Mouse (Mus musculus) cerebellum, adult 9-11 months (tissue): ENCODE data around the gene Ptprm.

Experiments used
- DNase-seq: peaks from one replicate; pipeline ENCODE4 v3.0.0; 2022

The Ptprm gene

DNA sequence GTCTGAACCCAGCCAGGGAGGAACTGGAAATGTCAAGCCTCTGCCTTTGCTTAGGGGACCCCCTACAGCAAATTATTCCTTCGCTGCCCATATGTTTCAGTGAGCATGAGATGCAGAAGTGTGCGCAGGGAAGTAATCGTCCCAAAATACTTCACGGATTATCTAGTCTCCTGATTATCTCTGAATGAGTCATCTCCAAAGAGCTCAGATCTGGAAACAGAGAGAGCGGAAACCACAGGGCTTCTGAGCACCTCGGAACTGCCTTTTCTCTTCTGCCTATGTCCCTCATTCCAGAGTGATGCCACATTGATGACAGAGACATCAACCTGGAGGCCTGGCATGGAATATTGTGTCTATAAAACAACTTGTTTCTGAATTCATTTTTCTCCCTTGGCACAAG is 11.3 kb downstream of the Ptprm start:
- no peak for DNase-seq

DNA sequence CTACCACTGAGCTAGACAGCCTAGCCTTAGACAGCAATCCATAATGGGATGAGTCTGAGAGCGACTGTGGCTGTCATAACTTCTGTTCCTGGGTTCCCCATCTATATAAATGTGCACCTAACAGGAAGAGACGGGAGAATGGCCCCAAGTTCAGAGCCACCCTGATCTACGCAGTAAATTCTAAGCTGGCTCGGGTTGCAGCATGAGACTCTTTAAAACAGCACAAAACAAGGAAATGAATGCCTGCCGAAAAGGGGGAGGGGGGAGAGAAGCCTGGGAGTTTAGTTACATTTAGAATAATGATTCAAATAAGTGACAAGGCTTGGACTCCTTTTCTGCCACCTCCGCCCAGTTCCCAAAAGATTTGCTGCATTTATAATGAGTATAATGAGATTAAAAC is 13.9 kb downstream of the Ptprm start:
- DNase-seq: no peak

DNA sequence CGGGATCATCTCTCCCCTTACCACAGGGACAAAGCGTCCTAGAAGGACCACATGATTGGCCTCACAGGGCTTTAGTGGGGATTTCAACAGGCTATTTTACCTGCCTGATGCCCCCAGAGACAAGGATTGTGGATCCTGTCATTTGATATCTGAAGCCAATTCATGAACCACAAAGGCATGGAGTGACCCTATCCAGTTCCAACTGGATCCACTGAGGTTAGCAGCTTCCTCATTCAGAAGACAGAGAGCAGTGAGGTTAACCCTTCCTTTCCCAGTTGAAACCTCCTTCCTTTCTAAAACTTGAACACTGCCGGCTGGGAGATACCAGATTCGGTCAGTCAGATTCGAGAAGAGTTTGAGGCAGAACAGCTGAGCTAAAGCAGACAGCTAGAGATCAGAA is 14.7 kb downstream of the Ptprm start:
- no peak for DNase-seq

DNA sequence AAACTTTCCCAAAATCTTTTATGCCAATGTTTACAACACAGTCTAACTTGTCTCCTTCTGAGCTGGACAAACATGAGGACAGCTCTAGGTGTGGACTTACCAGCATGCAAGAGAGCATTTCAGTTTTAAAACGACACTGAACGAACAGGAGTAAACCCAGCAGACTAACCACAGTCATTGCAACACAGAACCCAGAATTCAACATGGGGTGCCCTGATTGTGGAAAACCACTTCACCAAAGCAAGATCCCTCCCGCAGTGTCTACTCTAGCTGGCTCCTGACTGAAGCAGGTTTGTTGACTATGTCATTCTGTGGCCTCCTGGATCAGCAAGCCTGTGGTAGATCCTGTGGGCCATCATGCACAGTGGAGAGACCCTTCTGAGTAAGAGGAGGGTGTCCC is 19.9 kb downstream of the Ptprm start:
- no peak for DNase-seq

DNA sequence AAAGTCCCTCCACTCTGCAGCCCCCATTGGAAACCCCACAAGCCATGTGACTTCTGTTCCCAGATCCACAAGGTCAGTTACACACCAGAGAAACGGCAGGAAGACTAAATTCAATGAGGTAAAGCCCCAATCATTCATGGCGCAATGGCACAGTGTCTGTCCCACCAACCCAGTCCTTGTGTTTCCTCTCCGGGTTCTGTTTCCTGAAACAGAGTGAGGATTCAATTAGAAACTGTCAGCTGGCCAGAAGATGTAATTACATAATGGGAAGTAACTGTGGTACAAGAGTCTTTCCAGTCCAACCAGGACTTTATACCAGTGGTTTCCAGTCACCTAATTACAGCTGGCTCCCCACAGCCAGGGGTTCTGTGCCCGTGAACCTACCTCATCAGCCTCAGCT is 24.8 kb downstream of the Ptprm start:
- DNase-seq: no peak

DNA sequence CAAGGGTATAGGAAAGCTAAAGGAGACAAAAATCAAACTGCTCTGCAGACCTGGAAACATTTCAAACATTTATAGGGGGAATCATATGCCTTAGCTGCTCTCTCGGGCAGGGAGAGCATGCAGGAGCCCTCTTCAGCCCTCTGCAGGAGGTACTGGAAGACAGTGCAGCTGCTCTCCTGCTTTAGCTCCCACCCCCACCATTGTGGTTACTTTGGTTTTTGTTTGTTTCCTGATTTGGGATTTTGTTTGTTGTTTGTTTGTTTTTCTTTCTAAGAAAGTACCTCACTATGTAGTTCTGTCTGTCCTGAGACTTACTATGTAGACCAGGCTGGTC is 29.8 kb downstream of the Ptprm start:
- DNase-seq: no peak

DNA sequence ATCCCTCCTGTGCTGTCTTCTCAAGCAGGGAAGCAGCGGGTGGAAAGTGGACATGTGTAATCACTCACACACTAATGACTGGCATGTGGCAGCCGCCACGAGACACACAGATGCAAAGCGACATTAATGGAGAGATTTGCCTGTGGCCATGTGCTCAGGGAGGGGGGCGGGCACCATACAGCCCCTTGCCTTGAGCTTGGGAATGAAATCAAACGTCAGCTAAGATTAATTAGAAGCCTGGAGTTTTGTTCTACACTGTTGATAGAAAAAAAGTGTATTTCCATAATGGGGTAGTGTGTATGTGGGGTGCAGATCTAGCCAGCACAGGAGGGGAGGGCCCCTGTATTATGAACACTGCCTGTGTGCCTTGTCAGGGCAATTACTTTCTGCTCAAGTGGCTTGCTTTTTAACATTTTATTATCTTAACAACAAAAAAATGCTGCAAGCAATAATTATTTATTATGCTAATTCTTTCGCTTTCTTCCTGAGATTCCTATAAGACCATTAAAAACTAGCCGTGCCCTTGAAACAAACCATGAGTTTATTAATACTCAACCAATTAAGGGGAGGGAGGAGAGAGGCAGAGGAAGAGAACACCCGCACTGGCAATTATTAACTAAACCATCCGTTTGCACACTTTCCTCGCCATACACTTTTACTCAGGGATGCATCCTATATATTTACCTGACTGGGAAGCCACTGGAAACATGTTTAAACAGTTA is 30.3 kb downstream of the Ptprm start:
- no peak for DNase-seq

DNA sequence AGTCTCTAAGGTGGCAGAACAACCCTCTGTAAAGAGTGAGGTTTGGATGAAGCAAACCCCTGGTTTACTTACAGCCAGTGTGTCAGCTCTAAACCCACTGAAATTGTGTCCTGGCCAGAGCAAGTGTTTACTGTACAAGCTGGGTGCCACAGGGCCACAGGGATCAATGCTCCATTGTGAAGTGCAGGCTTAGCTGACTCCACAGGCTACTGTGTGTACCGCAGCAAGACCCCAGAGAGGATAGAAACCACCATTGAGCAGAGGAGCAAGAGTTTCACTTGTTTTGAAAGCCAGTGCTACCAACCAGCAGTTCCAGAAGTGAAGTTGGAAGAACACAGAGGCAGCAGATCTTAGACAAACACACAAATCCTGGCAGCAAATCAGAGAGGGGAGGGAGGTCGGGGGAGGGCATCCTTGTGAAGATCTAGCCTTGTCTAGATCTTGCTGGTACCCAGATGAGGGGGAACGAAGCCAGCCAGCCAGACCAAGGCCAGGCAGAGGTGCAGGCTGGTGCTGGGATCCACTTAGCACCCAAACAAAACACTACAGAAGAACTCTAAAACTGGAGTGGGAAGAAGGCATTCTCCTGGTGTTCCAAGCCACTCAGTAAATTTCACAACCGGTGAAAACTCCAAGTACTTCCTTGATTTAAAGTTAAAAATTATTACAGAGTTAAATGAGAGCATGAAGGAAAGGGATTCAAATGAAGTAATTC is 39.6 kb downstream of the Ptprm start:
- DNase-seq: peak; percentile 6

DNA sequence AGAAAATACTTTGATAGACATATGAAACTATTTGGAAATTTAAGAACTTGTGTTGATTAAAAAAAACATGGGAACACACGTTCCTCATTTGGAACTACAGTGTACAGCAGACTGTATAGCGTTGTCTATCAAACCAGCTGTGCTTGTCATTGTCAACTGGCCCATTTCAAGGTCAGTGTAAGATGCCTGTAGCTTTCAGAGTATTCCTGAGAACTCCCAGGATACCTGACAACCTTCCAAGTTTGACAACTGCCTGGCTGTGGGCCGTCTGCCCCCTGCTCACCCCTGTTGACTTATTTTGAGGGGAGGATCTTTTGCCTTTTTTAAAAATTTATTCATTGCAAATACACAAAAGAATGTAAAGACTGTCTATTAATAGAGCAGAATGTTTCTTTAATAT is 45.8 kb downstream of the Ptprm start:
- no peak for DNase-seq

DNA sequence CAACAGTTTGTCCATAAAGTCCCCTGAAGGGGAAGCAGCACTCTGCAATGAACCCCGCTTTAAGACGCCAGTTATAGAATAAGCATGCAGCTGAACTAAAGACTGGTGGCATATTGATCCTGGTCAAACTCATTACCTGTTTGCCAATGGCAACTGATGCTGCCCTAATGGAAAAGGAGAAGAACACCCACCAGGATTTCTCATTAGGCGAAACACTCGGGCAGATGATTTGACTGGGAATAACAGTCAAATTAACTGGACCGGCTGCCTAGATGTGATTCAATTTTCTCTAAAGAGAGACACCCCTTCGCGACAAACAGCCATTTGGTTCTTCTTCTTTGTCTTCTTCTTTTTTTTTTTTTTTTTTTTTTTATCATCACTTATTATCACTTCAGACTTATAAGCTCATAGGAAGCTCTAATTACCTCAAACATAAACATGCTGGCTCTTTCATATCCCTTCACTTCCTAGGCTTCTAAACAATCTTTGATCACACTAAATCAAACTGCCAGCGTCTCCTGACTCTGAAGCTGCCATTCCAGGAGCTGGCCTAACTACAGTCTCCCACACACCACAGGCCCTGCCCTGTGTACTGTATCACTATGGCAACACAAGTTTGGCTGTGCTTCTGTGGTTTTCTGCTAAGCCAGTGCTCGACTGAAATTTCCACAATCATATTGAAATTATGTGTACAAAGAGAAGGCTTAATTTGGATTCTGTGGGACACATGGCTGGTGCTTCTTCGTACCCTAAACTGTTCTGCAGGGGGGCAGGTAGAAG is 48.0 kb downstream of the Ptprm start:
- DNase-seq: no peak

DNA sequence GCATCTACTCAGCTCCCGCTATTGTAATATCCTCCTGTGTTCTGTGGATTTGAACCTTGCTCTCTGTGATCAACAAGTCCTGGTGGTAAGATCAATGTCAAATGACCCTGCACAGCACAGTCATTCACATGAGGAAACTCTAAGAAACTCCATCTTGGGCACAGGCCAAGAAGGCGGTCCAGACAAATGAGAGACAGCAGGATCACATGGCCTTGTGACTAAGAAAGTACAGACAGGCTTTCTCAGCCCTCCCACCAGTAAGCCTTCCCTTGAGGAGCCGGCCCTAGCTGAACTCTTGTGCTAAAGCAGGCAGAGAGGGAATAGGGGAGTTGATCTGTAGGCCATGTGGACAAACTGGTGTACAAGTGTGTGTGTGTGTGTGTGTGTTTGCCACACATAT is 49.4 kb downstream of the Ptprm start:
- no peak for DNase-seq

DNA sequence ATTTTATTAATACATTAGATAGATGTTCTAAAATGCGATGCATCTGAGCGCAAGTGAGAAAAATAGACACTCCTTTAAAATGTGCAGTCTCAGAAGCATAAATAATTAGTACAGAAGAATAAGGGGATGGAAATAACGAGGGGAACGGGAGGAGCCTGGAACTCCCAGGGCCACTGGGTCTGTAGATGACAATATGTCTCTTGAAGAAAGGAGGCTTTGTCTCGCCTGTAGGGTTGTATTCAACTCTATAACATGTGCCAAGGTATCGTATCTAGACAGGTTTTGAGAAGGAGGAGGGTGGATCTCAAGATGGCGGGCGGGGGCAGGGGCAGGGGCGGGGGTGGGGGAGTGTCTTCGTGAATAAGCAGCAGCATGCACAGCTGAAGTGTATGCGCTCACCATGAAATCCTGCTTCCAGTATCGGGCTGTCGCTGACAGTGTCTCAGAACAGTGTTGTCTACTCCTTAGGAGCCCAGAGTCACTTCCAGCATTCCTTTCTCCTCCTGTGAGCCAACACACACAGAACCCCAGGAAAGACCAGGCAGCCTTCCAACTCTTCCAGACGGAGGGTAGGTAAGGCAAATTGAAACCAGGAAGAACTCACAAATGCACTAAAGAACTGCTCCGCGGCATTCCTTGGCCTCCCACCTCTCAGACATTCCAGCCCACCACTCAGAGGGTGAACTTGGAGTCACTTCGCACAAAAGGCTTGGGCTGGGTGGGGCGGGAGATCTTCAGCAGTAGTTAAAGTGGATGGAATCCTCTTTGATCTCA is 50.7 kb downstream of the Ptprm start:
- no peak for DNase-seq

DNA sequence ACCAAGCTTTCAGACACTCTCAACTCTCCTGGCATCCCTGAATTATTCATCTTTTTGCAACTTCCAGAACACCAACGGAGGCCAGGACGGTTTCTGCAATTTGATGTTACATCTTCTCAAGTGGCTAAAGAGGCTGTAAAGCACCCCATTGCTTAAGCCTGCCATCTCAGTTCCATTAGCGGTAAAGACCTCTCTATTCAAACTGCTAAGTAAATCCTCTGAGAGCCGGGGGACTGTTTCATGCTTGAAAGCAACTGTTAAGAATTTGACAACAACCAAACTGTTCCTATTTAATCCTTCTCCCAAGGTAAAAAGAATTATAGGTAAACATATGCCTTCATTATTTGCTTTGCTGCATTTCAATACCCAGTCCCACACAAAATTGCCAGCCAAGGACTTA is 51.7 kb downstream of the Ptprm start:
- no peak for DNase-seq

DNA sequence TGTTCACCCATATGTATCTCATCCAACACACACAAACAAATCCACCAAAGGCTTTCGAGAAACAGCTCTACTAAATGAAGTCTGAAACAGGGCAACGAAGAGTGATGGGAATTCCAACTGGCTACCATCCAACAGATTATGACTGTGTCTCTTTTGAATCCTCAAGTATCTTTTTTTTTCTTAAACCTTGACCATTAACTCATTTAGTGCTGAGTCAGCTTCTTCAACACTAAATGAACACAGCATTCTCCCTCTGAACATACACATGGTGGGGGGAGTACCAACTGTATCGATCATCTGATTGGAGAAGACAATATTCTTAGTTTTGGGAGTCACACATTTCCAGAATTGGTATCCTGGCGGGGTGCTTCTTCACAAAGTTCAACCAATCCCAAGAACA is 52.2 kb downstream of the Ptprm start:
- no peak for DNase-seq

DNA sequence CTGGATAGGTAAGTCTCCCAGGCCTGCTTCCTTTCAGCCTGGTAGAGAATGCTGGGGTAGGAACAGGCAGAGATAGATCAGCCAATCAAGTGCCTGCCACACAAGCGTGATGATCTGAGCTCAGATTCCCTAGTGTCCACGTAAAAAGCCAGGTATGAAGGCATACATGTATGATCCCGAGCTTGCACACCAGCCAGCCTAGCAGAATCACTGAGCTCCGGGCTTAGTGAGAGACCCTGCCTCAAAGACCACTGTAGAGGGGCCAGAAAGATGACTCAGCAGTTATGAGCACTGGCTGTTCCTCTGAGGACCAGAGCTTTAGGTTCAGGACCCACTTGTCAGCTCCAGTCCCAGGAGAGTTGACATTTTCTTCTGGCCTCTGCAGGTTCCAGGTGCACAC is 52.9 kb downstream of the Ptprm start:
- DNase-seq: no peak

DNA sequence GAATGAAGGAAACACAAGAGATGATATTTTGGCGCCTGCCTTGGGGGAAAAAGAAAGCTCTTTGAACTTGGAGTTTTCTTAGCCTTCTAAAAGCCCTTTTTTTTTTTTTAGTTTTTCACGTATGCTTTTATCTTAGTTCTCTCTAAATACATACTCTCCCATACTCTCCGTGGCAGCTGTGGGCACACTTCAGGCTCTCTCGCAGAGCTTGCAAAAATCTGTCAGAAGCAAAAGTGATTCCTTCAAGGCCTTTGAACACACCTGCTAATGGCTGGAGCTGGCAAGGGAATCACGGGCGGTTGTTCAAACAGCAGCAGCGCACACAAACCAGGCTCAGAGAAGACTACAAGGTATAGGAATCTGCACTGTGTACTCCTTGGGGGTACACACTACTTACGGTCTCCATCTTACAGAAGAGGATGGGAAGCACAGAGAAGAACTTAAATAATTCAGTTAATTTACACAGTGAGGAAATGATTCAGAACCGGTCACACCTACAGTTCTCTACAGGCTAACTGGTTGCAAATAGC is 55.9 kb downstream of the Ptprm start:
- no peak for DNase-seq

DNA sequence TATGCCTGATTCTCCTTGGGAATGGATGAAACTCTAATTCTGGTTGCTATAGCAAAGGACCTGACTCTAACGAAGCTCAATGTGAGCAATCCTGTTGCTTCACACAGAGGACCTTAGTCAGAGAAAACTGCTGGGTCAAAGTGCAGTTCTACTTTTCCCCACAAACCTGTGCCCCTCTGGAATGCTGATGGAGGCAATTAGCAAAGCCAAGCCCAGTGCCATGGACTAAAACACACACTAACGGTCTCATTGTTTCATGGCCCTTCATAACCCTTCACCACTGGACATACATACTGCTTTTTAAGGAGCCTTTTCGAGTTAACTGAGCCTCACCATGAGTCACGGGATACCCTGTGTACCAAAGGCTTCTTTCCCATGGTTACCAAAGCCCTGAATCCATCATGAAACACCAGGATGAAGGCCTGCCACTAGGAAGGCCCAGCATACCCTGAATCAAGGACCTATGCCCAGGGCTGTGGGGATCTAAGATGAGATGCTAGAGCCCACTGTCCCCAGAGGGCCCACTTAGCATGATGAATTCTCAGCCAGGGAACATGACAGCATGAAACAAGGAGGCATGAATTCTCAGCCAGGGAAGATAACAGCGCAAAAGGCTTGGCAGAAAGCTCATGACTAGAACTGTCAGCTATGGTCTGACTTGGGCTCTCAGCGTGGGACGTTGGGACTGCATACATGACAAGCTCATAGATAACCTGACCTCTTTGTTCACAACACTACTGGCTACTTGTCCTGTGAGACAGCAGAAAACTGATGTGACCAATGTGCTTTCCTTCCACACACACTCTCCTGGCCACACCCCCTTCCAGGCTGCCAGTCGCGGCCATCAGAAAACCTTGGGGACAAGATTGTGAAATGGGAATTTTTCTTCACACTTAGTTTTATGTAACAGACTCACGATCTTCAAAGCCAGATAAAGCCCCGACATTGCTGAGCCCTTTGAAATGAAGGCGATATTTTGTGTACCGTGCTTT is 57.4 kb downstream of the Ptprm start:
- no peak for DNase-seq

DNA sequence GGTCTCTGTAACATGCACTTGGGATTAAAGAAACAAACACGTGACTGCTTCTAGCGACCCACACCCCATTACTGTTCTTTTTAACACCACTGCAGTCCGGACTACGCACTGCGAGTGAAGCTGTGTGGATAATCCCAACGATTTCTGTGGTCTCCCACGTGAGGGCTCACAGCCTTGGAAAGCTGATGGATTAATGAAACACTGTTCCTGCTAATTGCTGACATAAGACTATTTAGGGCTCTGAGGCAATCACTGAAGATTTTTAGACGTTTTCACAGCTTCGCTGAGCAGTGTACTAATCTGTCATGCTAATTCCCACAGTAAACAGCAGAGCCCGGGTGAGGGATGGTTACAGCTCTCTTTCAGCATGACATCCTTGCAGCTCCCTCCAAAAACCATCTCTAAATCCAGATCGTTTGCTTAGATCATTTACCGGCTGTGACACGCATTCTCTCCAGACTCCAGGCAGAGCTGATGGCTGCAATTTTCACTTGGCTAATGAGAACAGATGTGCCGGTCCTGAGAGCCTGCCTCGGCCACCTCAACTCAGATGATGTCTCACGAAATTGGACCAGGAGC is 63.5 kb downstream of the Ptprm start:
- no peak for DNase-seq

DNA sequence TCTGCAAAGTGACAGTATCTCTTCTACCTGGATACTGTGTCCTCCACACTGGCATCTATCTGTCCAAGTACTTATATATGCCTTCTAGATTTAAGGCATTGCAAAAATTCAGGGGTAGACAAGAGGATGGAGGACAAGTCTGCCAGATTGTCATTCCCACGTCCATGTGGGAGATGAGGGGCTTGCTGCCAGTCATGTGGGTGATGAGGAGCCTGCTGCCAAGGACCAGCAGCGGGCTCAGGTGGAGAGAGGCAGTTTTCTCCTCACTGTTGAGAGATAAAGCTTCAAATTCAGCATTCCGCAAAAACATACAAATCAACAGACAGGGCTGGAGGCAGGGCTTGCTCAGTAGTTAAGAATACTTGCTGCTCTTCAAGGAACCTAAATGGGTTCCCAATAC is 66.8 kb downstream of the Ptprm start:
- no peak for DNase-seq

DNA sequence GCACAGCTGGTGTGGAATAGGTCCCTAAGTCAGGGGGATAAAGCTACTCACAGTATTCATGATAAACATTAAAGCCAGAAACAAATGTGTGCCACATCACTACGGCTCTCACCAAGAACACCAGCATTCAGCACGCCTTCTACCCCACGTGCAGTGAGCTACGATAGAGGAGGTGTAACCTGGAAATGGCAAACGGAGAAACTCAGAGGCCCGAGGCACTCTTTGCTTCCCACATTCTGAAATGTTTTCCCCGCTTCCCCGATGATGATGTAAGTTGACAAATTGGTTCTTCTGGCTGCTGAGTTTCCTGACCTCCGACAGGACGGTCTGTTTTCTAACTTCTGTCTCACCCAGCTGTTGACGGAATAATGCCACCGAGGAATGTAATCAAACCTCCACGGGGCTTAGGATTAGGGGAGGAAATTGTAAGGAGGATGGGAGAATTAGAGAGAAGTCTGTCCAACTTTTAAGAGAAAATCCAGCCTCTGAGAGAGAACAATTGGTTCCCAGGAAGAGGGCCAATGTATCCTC is 72.6 kb downstream of the Ptprm start:
- DNase-seq: no peak
